Mouse (Mus musculus) limb, embryonic 14.5 days (tissue): ENCODE measurements around the gene Tdgf1. TPM values are rescaled to one million over a fixed set of nuclear protein-coding genes. Genes with fewer than 3 reads are reported as not detected.

Experiments
- ATAC-seq: fragments of 200-750 bp; cut with Nextera tagmentation; 2 replicates; pipeline ENCODE4 v1.8.0; 2017; ENCODE audit warnings: low read depth, moderate number of reproducible peaks, moderate TSS enrichment; ENCODE audit not compliant: low FRiP score
- DNase-seq: peaks from one replicate; pipeline ENCODE4 v3.0.0-alpha.2; 2015; ENCODE audit warnings: low spot score
- H3K27ac ChIP-seq: fragments of 300-500 bp; sonication (generic); replicated peaks from 2 replicates; pipeline ENCODE4 v1.5.1; 2014; ENCODE audit warnings: low read depth, mild to moderate bottlenecking, low read length, moderate library complexity, mixed read lengths
- H3K27me3 ChIP-seq: fragments of 300-500 bp; sonication (generic); 2 replicates; pipeline ENCODE4 v1.6.1; 2014; ENCODE audit warnings: low read length, mixed read lengths; ENCODE audit not compliant: control insufficient read depth, insufficient read depth
- H3K36me3 ChIP-seq: fragments of 300-500 bp; sonication (generic); 2 replicates; pipeline ENCODE4 v1.6.1; 2014; ENCODE audit warnings: mild to moderate bottlenecking, low read length, moderate library complexity, mixed read lengths; ENCODE audit not compliant: control insufficient read depth, insufficient read depth
- H3K4me1 ChIP-seq: fragments of 300-500 bp; sonication (generic); 2 replicates; pipeline ENCODE4 v1.6.1; 2014; ENCODE audit warnings: antibody characterized with exemption, low read length, mixed read lengths; ENCODE audit not compliant: control insufficient read depth, insufficient read depth
- H3K4me2 ChIP-seq: fragments of 300-500 bp; sonication (generic); replicated peaks from 2 replicates; pipeline ENCODE4 v1.6.1; 2014; ENCODE audit warnings: low read depth, mild to moderate bottlenecking, low read length, moderate library complexity; ENCODE audit not compliant: severe bottlenecking
- H3K4me3 ChIP-seq: fragments of 300-500 bp; sonication (generic); replicated peaks from 2 replicates; pipeline ENCODE4 v1.5.1; 2014; ENCODE audit warnings: low read length
- H3K9ac ChIP-seq: fragments of 300-500 bp; sonication (generic); 2 replicates; pipeline ENCODE4 v1.6.1; 2014; ENCODE audit warnings: mild to moderate bottlenecking, low read depth, low read length, moderate library complexity; ENCODE audit not compliant: severe bottlenecking
- H3K9me3 ChIP-seq: fragments of 300-500 bp; sonication (generic); 2 replicates; pipeline ENCODE4 v1.6.1; 2016; ENCODE audit warnings: low read length; ENCODE audit not compliant: control insufficient read depth
- POLR2A ChIP-seq: fragments of 200-500 bp; IDR thresholded peaks from 2 replicates; pipeline ENCODE4 v1.8.0; 2012; ENCODE audit warnings: inconsistent platforms, mild to moderate bottlenecking, moderate library complexity, borderline replicate concordance; ENCODE audit not compliant: insufficient read depth, insufficient read length; ENCODE audit errors: extremely low read depth
- WGBS: fragments of 180-500 bp; shearing (Covaris S2); extraction: QIAGEN DNeasy Blood & Tissue Kit; methylation state at CpG from one replicate; pipeline ENCODE4 v1.1.7; 2014; 5-methylcytosine and 5-hydroxymethylcytosine counted together
- polyA plus RNA-seq, 2 experiments: library from polyadenylated mRNA; depleted of rRNA in 1 of 2; stranded (reverse) in 1 of 2; unstranded in 1 of 2; fragments of >200 nt; fragmentation: Nextera tagmentation in 1 of 2; extraction: Ambion mirVana in 1 of 2; gene quantifications; 2 replicates each; pipeline versions ENCODE4 v1.2.1 to v1.2.3; 2012 to 2014

Gene Tdgf1
- polyA plus RNA-seq, 2 experiments, result 0.38 to 0.40 TPM

- Histone ChIP-seq H3K36me3 (no peaks in the 10 kb centered on the region), H3K9me3 (no peaks in the 10 kb centered on the region), H3K4me1 (no peaks in the 10 kb centered on the region), H3K4me2 (peak overlapping the region; percentile 98), H3K27ac (no peak overlapping the region), H3K9ac (no peak overlapping the region), H3K4me3 (peak overlapping the region; percentile 51), H3K27me3 (peaks cover 12% of the 10 kb centered on the region; the same call in 1 of the 2 replicates)
- TF ChIP-seq POLR2A, result no peak
- DNase-seq (no peak), ATAC-seq (no peak)
- WGBS, result 47% methylated on average over 5 of the region's 5 CpGs
These were observed 7.1 kb upstream of the Tdgf1 start for GRCm38 (mm10) chr9:110952931-110953549.

GRCm38 (mm10) chr9:110952398-110952797, 6.4 kb upstream of the Tdgf1 start:
- ATAC-seq (no peak), DNase-seq (no peak)
- H3K4me3 ChIP-seq, result no peak overlapping the region
- TF ChIP-seq POLR2A, result no peak
- no peaks in the 10 kb centered on the region for H3K9me3 ChIP-seq
- H3K36me3 ChIP-seq, result no peaks in the 10 kb centered on the region
- H3K27me3 ChIP-seq, result peaks cover 18% of the 10 kb centered on the region; the same call in 1 of the 2 replicates
- H3K4me2 ChIP-seq, result no peak overlapping the region
- no peak overlapping the region for H3K27ac ChIP-seq
- no peaks in the 10 kb centered on the region for H3K4me1 ChIP-seq
- no peak overlapping the region for H3K9ac ChIP-seq
- 52% methylated on average over 6 of the region's 6 CpGs for WGBS

- TF ChIP-seq POLR2A, result no peak
- WGBS, result 91% methylated on average over 13 of the region's 13 CpGs
- H3K27ac ChIP-seq, result no peak overlapping the region
- H3K36me3 ChIP-seq, result no peaks in the 10 kb centered on the region
- H3K4me1 ChIP-seq, result no peaks in the 10 kb centered on the region
- no peak overlapping the region for H3K4me3 ChIP-seq
- H3K27me3 ChIP-seq, result peaks cover 21% of the 10 kb centered on the region; the same call in 1 of the 2 replicates
- H3K9ac ChIP-seq, result no peak overlapping the region
- ATAC-seq (no peak), DNase-seq (no peak)
- no peaks in the 10 kb centered on the region for H3K9me3 ChIP-seq
- no peak overlapping the region for H3K4me2 ChIP-seq
These were observed 5.9 kb upstream of the Tdgf1 start for GRCm38 (mm10) chr9:110951866-110952265.

GRCm38 (mm10) chr9:110951397-110951796, 5.4 kb upstream of the Tdgf1 start, which contains the start of gene Lrrc2:
Lrrc2 (plus strand) TSS chr9:110951545.
- no peak within 1 kb of the TSS for H3K4me3 ChIP-seq
- 85% methylated on average over 11 of the region's 11 CpGs for WGBS
- DNase-seq (no peak), ATAC-seq (no peak)
- H3K4me2 ChIP-seq, result no peak within 1 kb of the TSS
- no peaks in the 10 kb centered on the region for H3K4me1 ChIP-seq
- H3K9ac ChIP-seq, result no peak within 1 kb of the TSS
- TF ChIP-seq POLR2A, result no peak
- peaks cover 26% of the 10 kb centered on the region for H3K27me3 ChIP-seq
- no peak within 1 kb of the TSS for H3K27ac ChIP-seq
- H3K9me3 ChIP-seq, result no peaks in the 10 kb centered on the region
- H3K36me3 ChIP-seq, result no peaks in the 10 kb centered on the region

- Histone ChIP-seq H3K4me3 (no peak overlapping the region), H3K36me3 (no peaks in the 10 kb centered on the region), H3K9ac (no peak overlapping the region), H3K27me3 (peaks cover 39% of the 10 kb centered on the region), H3K9me3 (no peaks in the 10 kb centered on the region), H3K4me1 (no peaks in the 10 kb centered on the region), H3K27ac (no peak overlapping the region), H3K4me2 (no peak overlapping the region)
- DNase-seq (no peak), ATAC-seq (no peak)
- WGBS, result 92% methylated on average over 3 of the region's 3 CpGs
- TF ChIP-seq POLR2A, result no peak
These were observed 4.2 kb upstream of the Tdgf1 start for GRCm38 (mm10) chr9:110950109-110950508.
